Mouse (Mus musculus) cerebellum, adult 11-12 months (tissue): ENCODE results near the gene Ces2e.
"Not testable (repeated sequence)": the region's sequence is repeated elsewhere in the genome, so short reads cannot be mapped to it uniquely, and the experiment has no call there.

ENCODE experiments used
- DNase-seq: peaks from one replicate; pipeline ENCODE4 v3.0.0; 2022

Ces2e gene

GRCm38 (mm10) chr8:104925972-104926596 is at the start of gene Ces2e:
Ces2e (plus strand) TSS chr8:104926260.
- no peak for DNase-seq

GRCm38 (mm10) chr8:104886223-104886926 is 39.7 kb upstream of the Ces2e start:
- not testable (repeated sequence) for DNase-seq

- DNase-seq: no peak
These were observed 24.3 kb upstream of the Ces2e start for GRCm38 (mm10) chr8:104901746-104902145.

GRCm38 (mm10) chr8:104907111-104907510 is 18.9 kb upstream of the Ces2e start:
- DNase-seq: no peak

GRCm38 (mm10) chr8:104909021-104909420 is 17.0 kb upstream of the Ces2e start:
- DNase-seq: peak; percentile 89

GRCm38 (mm10) chr8:104909651-104910050 is 16.4 kb upstream of the Ces2e start:
- DNase-seq: peak; percentile 19

GRCm38 (mm10) chr8:104927301-104927700 is 1.2 kb downstream of the Ces2e start:
- DNase-seq: no peak

- no peak for DNase-seq
These were observed 18.6 kb downstream of the Ces2e start for GRCm38 (mm10) chr8:104944665-104945064.

GRCm38 (mm10) chr8:104947056-104947455 is 21.0 kb downstream of the Ces2e start, which contains the start of gene Ces2f:
Ces2f (plus strand) TSS chr8:104947356.
- no peak for DNase-seq

GRCm38 (mm10) chr8:104949031-104949430 is 23.0 kb downstream of the Ces2e start:
- no peak for DNase-seq

- DNase-seq: no peak
These were observed 35.5 kb downstream of the Ces2e start, which contains the start of gene Ces2g for GRCm38 (mm10) chr8:104961537-104961961. Ces2g (plus strand) TSS chr8:104961718.

- DNase-seq: no peak
These were observed 36.3 kb downstream of the Ces2e start for GRCm38 (mm10) chr8:104962229-104962901.

GRCm38 (mm10) chr8:104963375-104963894 is 37.4 kb downstream of the Ces2e start:
- DNase-seq: no peak

GRCm38 (mm10) chr8:104984126-104984525 is 58.1 kb downstream of the Ces2e start:
- no peak for DNase-seq
